Comparison of ENCODE assay signal across 8 mouse cellular contexts in genomic region chr2:125248256-125248655, GRCm38 (mm10). TPM values are rescaled to one million over a fixed set of nuclear protein-coding genes. Genes with fewer than 3 reads are reported as not detected.
A peak's percentile ranks its signal among the peaks of the same experiment; 100 is the strongest.
DNase-seq lines count a peak whose midpoint lies in the region; ATAC-seq lines count a peak whose summit lies in the region.

No protein-coding gene starts in this region.

- H3K4me2 ChIP-seq in kidney, embryonic 15.5 days: peak overlapping the region; percentile 75
- H3K4me2 ChIP-seq in hindbrain, embryonic 14.5 days (replicated peaks): peak overlapping the region; percentile 75
- H3K4me2 ChIP-seq in midbrain, embryonic 16.5 days (ENCODE audit: low read length): peak overlapping the region; percentile 62

- H3K27ac ChIP-seq in kidney, embryonic 15.5 days: peak overlapping the region; percentile 96
- H3K27ac ChIP-seq in embryonic facial prominence, embryonic 10.5 days (replicated peaks): peak overlapping the region; percentile 99
- no peak overlapping the region for H3K27ac ChIP-seq in hindbrain, embryonic 14.5 days
- H3K27ac ChIP-seq in midbrain, embryonic 16.5 days (ENCODE audit: low read length): no peak overlapping the region

- H3K4me1 ChIP-seq in kidney, embryonic 15.5 days: peaks cover 46% of the 10 kb centered on the region
- peaks cover 30% of the 10 kb centered on the region for H3K4me1 ChIP-seq in embryonic facial prominence, embryonic 10.5 days
- peaks cover 12% of the 10 kb centered on the region for H3K4me1 ChIP-seq in hindbrain, embryonic 14.5 days (replicated peaks; ENCODE audit: control insufficient read depth, insufficient read depth, low read length)
- peaks cover 19% of the 10 kb centered on the region for H3K4me1 ChIP-seq in midbrain, embryonic 16.5 days (ENCODE audit: control insufficient read depth, insufficient read depth, low read length)

- ATAC-seq in kidney, embryonic 15.5 days (replicated peaks; ENCODE audit: low FRiP score): no peak
- no peak for ATAC-seq in hindbrain, embryonic 14.5 days (ENCODE audit: low FRiP score)
- no peak for ATAC-seq in midbrain, embryonic 16.5 days

- 1% methylated on average over 8 of the region's 8 CpGs for WGBS in kidney, embryonic 15.5 days
- WGBS in embryonic facial prominence, embryonic 10.5 days: 1% methylated on average over 8 of the region's 8 CpGs
- 4% methylated on average over 8 of the region's 8 CpGs for WGBS in hindbrain, embryonic 14.5 days
- 1% methylated on average over 8 of the region's 8 CpGs for WGBS in midbrain, embryonic 16.5 days

- no peaks in the 10 kb centered on the region for H3K9me3 ChIP-seq in kidney, embryonic 15.5 days (replicated peaks)
- H3K9me3 ChIP-seq in embryonic facial prominence, embryonic 10.5 days: no peaks in the 10 kb centered on the region
- H3K9me3 ChIP-seq in hindbrain, embryonic 14.5 days (ENCODE audit: control insufficient read depth, low read length): no peaks in the 10 kb centered on the region
- H3K9me3 ChIP-seq in midbrain, embryonic 16.5 days (replicated peaks; ENCODE audit: control insufficient read depth, low read length, poor library complexity, severe bottlenecking): no peaks in the 10 kb centered on the region

- peak overlapping the region; percentile 83 for H3K4me3 ChIP-seq in kidney, embryonic 15.5 days (replicated peaks)
- H3K4me3 ChIP-seq in embryonic facial prominence, embryonic 10.5 days: peak overlapping the region; percentile 87
- H3K4me3 ChIP-seq in hindbrain, embryonic 14.5 days (replicated peaks; ENCODE audit: low read length): peak overlapping the region; percentile 64
- peak overlapping the region; percentile 83 for H3K4me3 ChIP-seq in midbrain, embryonic 16.5 days (ENCODE audit: low read depth, low read length)

- DNase-seq in kidney, adult 11 months: no peak
- no peak for DNase-seq in embryonic facial prominence, embryonic 10.5 days (ENCODE audit: low spot score)
- no peak for DNase-seq in hindbrain, embryonic 14.5 days (ENCODE audit: low spot score)
- DNase-seq in left cerebral cortex, adult 18-20 months (ENCODE audit: low spot score in 2 of 2): no peak
- DNase-seq in Muller cell, postnatal 12 days (ENCODE audit: inconsistent ontology term): no peak
- no peak for DNase-seq in ovary, postnatal 36 days (ENCODE audit: low spot score)

- H3K9ac ChIP-seq in kidney, embryonic 15.5 days: peak overlapping the region; percentile 85
- peak overlapping the region; percentile 76 for H3K9ac ChIP-seq in hindbrain, embryonic 14.5 days
- H3K9ac ChIP-seq in midbrain, embryonic 16.5 days (ENCODE audit: low read depth, low read length): peak overlapping the region; percentile 83

- no peaks in the 10 kb centered on the region for H3K27me3 ChIP-seq in kidney, embryonic 15.5 days
- no peaks in the 10 kb centered on the region for H3K27me3 ChIP-seq in embryonic facial prominence, embryonic 10.5 days (replicated peaks; ENCODE audit: low read depth, poor library complexity, severe bottlenecking)
- H3K27me3 ChIP-seq in hindbrain, embryonic 14.5 days (ENCODE audit: control insufficient read depth, insufficient read depth, low read length): no peaks in the 10 kb centered on the region
- no peaks in the 10 kb centered on the region for H3K27me3 ChIP-seq in midbrain, embryonic 16.5 days (ENCODE audit: control insufficient read depth, insufficient read depth, low read depth, low read length)

- H3K36me3 ChIP-seq in kidney, embryonic 15.5 days: peaks cover 39% of the 10 kb centered on the region
- H3K36me3 ChIP-seq in embryonic facial prominence, embryonic 10.5 days (replicated peaks): peaks cover 43% of the 10 kb centered on the region
- 0 out of 2 replicates have a peak, but pooled peaks cover 4% of the 10 kb centered on the region for H3K36me3 ChIP-seq in hindbrain, embryonic 14.5 days (replicated peaks; ENCODE audit: control insufficient read depth, insufficient read depth)
- no peaks in the 10 kb centered on the region; the same call in 1 of the 2 replicates for H3K36me3 ChIP-seq in midbrain, embryonic 16.5 days (ENCODE audit: control insufficient read depth, insufficient read depth, low read length)

RNA-seq across cellular contexts. Expression of gene Dut, which starts 1.3 kb away (rescaled TPM):
- polyA plus RNA-seq in kidney, embryonic 15.5 days (2015; fragmentation: Nextera tagmentation; extraction: Ambion mirVana): 176 and 183 TPM in 2 replicates
- polyA plus RNA-seq in embryonic facial prominence, embryonic 10.5 days (2016; fragmentation: Nextera tagmentation; extraction: Ambion mirVana): 265 and 285 TPM in 2 replicates
- polyA plus RNA-seq in hindbrain, embryonic 14.5 days (2014; fragmentation: Nextera tagmentation; extraction: Ambion mirVana): 81.8 and 83.5 TPM in 2 replicates
- 73.7 and 75.5 TPM in 2 replicates for polyA plus RNA-seq in midbrain, embryonic 16.5 days (2015; fragmentation: Nextera tagmentation; extraction: Ambion mirVana)
- 10 to 100 TPM; 24.5 to 26.9 TPM for total RNA-seq in left cerebral cortex, adult 18-20 months (2021)

Comparison
In these comparisons a context has a peak if more than half of its experiments do, and no peak if none do; other contexts are left out.
1. H3K27ac ChIP-seq: peak in kidney, embryonic 15.5 days (single experiment) and embryonic facial prominence, embryonic 10.5 days (single experiment); none in hindbrain, embryonic 14.5 days (single experiment) and midbrain, embryonic 16.5 days (single experiment).
2. Peak in every context shown above with its lines, with median percentiles within 50 percentile points of each other: H3K4me2 ChIP-seq, H3K4me3 ChIP-seq and H3K9ac ChIP-seq.